Mouse (Mus musculus) kidney, adult 8-10 months (tissue): Measurements from ENCODE around the gene Nt5c2.

Experiments used
- DNase-seq, 2 experiments: peaks; one replicate each; pipeline ENCODE4 v3.0.0; 2022

The Nt5c2 gene

DNA sequence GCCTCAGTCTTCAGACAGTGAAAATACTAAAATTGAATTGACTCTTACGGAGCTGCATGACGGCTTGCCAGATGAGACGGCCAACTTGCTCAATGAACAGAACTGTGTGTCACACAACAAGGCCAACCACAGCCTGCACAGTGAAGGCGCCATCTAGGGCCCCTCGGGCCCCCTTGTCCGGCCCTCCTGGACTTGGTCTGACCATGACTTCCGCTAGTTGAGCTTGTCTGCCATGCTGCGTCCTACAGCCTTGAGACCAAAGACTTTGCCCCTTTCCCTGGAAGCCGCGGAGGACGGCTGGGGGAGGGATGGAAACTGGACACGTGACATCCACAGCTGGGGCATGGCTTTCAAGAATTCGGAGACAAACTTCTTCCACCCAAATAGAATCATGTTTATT lies 137.1 kb downstream of the Nt5c2 start:
- DNase-seq, result peak; percentile 67 to 68

DNA sequence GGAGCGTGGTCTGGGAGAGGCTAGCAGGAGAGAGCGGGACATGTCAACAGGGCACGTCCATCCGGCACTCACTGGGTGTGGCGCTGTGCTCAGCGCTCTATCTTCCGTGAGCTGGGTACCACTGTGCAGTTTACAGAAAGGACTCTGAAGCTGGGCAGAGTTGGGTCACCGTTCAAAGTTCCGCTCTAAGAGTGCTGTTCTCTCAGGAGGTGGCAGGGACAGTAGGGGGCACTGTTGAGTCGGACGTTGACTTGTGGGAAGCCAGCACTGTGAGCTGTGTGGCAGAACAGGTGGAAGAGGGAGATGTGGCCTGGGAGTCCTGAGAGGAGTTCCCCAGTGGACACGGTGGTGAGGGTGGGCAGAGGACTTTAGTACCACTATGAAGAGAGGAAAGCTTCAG lies 139.2 kb downstream of the Nt5c2 start:
- DNase-seq, result peak; percentile 73 to 89

- DNase-seq, result no peak
Observed at GRCm38 (mm10) chr19:46873924-46874323, 141.0 kb downstream of the Nt5c2 start.

GRCm38 (mm10) chr19:46871651-46872050 lies 143.3 kb downstream of the Nt5c2 start:
- no peak for DNase-seq

DNA sequence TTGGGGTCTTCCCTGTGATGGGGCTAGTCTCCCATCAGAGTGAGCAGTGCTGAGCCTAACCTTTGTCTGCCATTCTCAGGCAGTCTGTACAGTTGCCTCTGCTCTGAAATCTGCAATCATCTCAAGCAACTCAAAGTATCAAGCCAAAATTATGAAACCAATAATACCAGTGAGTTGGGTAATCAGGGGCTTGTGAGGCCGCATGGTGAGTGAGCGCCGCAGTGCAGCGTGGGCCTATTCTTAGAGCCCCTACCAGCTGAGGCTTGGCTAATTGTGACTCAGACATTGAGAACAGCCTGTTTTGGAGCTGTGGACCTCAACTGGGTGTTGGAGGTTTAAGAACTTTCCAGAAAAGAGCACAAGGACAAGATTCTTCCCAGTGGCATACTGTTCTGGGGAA lies 143.9 kb downstream of the Nt5c2 start:
- DNase-seq, result no peak

GRCm38 (mm10) chr19:46869526-46869925 lies 145.4 kb downstream of the Nt5c2 start:
- peak; percentile 68 to 90 for DNase-seq

DNA sequence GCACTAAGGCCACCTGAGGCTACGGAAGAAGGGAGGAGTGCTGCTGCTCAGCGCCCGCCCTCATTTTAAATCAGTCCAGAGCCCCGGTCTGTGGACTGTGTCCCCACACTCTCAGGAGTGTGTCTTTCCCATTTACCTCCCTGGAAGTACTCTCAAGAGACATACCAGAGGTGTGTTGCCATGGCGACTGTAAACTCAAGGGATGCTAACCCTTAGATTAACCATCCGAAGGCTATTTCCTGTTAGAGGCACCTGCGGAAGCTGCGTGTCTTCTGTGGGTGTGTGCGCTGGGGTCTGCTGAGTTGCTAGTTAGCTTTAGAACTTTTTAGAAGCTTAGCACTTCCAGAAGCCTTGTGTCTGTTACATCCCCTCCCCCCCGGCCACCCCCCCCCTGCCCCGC lies 145.9 kb downstream of the Nt5c2 start:
- no peak for DNase-seq

- DNase-seq, result no peak
Observed at GRCm38 (mm10) chr19:46865381-46865780, 149.6 kb downstream of the Nt5c2 start.

- DNase-seq, result no peak
Observed at GRCm38 (mm10) chr19:46864731-46865331, 150.1 kb downstream of the Nt5c2 start.

- no peak for DNase-seq
Observed at GRCm38 (mm10) chr19:46864079-46864478, 150.9 kb downstream of the Nt5c2 start.

DNA sequence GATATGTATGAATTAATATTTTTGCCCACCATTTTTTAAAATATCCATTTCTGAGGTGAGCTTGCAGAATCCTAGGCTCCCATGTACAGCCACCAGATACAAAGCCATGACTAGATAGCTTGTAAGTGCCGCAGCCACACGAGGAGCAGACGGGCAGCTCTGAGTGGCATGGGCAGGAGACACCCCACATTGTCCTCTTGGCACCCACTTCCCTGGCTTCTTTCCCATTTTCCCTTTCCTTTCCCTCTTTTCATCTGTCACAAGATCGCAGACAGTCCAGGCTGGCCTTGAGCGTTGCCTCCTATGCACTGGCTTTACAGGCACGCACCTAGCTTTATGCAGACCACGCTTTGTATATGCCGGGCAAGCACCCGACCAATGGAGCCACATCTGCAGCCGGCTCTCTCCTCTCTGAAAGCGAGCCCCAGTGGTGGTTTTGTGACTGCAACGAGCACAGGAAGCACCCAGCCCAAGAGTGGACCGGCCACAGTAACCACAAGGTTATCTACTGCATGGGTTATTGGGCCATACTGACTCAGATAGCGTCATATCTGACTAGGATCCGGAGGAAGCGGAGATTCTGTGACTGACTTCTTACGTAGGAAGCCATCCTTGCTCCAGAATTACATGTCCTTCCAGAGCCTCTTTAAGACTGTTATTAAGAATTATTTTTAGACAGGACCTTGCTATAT lies 151.6 kb downstream of the Nt5c2 start:
- DNase-seq, result no peak

GRCm38 (mm10) chr19:46862556-46862955 lies 152.4 kb downstream of the Nt5c2 start:
- DNase-seq, result no peak

GRCm38 (mm10) chr19:46858200-46858599 lies 156.8 kb downstream of the Nt5c2 start:
- no peak for DNase-seq

DNA sequence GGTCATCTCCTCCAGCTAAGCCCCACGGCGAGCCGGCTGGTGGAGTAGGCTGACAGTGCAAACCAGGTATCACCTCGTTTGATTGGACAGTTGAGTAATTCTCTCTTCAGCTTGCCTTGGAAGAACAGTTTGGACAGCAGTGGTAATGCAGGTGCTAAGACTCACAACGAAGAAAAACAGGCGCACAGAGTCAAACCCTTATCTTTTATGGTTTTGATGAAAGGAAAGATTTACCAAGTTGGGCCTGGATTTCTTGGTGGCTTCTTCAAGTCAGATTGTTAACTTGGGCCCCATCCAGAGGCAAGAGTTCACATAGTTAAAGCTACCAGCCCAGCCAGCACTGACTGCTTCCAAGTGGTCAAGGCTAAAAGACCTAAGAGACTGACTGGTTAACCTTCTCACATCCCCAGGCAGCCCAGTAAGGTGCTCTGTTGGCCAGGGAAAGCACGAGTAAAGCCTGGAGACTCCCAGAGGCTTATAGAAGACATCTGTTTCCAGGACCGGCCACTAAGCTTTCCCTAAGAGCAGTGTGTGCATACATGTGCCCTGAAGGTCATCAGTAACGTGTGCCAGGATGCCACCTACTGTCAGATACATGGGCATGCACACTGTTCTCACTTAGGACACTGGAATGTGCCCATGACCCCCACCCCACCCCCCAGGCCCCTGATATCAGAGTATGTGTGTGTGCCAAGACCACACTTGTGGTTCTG lies 157.5 kb downstream of the Nt5c2 start:
- DNase-seq, result peak in 1 of 2 experiments; percentile 40

GRCm38 (mm10) chr19:46856780-46857179 lies 158.2 kb downstream of the Nt5c2 start:
- DNase-seq, result no peak

GRCm38 (mm10) chr19:46856232-46856631 lies 158.7 kb downstream of the Nt5c2 start:
- no peak for DNase-seq

- peak; percentile 60 to 79 for DNase-seq
Observed at GRCm38 (mm10) chr19:46849443-46849997, 165.4 kb downstream of the Nt5c2 start.

- peak; percentile 28 to 62 for DNase-seq
Observed at GRCm38 (mm10) chr19:46848381-46849268, 166.3 kb downstream of the Nt5c2 start.

GRCm38 (mm10) chr19:46846459-46846858 lies 168.5 kb downstream of the Nt5c2 start:
- no peak for DNase-seq

DNA sequence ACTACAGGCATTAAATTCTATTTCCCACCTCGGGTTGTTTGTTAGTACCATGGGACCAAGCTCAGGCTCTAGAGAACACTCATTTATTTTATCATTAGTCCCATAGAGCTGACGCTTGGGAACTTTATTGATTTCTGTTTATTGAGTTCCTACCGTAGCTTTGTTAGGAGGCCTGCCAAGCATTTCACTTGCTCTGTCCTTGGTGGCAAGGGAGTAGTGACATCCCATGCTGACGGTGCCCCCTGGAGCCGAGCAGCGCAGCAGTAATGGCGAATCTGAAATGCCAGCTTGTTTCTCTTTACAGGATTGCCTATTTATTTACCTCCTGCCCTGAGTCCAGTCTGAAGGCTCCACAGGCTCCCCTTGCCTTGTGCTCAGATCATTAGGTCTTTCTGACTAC lies 168.9 kb downstream of the Nt5c2 start:
- no peak for DNase-seq

GRCm38 (mm10) chr19:46843030-46843429 lies 171.9 kb downstream of the Nt5c2 start:
- DNase-seq, result no peak

- no peak for DNase-seq
Observed at GRCm38 (mm10) chr19:46841016-46841415, 173.9 kb downstream of the Nt5c2 start.
